Mouse (Mus musculus): ENCODE measurements around the gene Ascc1. TPM values are rescaled to one million over a fixed set of nuclear protein-coding genes. Genes with fewer than 3 reads are reported as not detected.
"Not testable (repeated sequence)": the region's sequence is repeated elsewhere in the genome, so short reads cannot be mapped to it uniquely, and the experiment has no call there.

Gene Ascc1
- polyA plus RNA-seq, 1 experiment = 36.2 TPM

DNA sequence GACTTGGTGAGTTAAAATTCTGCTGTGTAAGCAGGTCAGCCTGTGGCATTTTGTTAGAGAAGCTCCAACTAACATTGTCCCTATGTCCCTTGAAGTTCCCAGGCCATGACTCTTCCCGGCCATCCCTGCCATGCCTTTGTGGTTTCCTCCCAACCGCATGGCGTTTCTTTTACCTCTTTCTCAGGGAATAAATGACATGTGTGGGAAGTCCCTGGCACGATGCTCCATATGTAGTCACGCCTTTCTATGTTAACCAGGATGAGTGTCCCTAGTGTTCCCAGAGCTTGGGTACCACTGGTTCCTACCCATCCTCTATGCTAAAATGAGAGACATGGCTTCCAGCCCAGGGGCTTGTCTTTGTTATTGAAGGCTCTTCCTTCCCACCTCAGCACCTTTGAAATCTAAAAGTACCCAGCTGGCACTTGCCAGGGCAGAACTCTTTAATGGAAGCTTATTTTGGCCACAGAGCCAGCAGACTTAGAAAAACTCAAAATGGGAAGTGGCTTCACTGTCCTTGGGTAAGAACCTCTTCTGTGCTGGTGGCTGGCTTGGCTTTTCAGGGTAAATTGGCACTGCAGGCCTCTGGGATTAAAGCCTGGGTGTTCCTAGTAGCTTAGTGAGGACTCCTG, 24.8 kb upstream of the Ascc1 start:
- no peak for DNase-seq (ENCODE audit: low spot score)

DNA sequence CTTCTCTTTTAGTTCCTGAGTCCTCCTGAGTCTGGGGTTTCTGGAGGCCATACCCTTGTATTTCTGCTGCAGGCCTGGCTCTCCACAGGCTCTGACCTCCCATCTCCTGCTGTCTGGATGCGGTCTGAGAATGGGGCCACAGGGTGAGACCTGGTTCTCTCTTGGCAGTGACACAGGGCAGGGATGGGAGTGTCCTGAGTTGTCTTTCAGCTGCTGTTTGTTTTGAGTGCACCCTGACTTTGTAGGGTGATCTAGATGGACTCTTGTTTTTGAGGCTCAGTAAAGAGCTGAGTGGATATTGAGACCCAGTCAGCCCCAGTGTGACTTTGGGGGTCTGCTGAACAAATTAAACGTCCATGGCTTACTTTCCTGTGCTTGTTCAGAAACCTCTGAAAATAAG, 24.2 kb upstream of the Ascc1 start:
- no peak for DNase-seq (ENCODE audit: low spot score)

- no peak for DNase-seq (ENCODE audit: low spot score)
These were observed 23.5 kb upstream of the Ascc1 start for GRCm38 (mm10) chr10:59978873-59979743.

DNA sequence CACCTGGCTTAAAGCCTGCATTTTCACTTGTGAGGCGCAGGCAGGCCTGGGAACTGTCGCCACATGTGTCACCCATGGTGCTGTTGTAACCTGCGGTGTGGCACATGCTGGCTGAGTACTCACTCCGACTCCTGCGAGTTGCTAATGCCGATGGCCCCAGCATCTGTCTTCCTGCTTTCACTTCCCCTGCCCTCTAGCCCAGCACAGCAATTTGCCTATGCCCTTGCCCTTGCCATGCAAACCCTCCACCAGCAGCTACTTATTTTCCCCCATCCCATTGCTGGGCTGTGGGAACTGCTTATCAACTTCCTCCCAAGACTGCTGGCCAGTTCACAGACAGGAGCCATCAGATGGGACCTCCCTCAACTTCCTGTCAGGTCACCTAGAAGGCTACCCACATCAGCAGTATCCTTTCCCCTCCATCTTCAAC, 21.8 kb upstream of the Ascc1 start:
- no peak for DNase-seq (ENCODE audit: low spot score)

DNA sequence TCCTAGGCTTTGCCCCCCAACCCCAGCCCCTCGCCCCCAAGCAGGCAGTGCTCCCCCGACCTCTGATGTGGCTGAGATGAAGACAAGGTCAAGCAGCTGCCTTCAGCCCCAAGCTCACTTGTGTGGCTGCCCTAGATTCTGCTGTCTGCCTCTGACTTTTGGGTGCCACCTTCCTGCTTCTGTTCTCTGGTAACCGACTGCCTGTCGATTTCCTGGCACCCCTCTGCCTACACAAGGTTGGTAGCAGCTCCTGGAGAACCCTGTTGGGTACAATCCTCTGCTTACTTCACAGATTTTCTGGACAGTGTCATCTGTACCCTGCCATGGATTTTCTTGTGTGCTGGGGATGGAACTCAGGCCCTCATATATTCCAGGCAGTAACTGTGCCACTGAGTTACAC, 21.3 kb upstream of the Ascc1 start:
- DNase-seq (ENCODE audit: low spot score) = no peak

GRCm38 (mm10) chr10:59981792-59982191, 20.8 kb upstream of the Ascc1 start:
- DNase-seq (ENCODE audit: low spot score) = no peak

DNA sequence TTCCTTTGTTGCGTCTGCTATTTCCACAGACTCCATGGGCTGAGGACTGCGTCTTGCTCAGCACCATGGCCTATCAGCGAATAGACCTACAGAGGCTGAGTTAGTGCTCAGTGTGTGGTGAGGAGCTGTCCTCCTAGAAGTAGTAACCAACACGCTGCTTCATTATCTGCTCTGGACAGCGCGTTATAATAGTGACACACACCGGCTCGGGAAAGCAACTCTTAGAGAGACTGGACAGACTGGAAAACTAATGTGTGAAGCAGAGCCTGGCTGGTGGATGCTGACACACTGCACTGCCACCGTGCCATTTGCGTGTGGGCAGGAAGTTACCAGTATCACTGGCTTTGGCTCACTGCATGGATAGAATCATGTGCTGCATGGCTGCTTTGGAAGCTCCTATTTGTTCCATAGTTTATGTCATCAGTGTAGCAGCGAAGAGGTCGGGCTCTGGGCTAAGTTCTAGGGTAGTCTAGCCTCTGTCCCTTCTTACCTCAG, 20.2 kb upstream of the Ascc1 start:
- DNase-seq (ENCODE audit: low spot score) = no peak

DNA sequence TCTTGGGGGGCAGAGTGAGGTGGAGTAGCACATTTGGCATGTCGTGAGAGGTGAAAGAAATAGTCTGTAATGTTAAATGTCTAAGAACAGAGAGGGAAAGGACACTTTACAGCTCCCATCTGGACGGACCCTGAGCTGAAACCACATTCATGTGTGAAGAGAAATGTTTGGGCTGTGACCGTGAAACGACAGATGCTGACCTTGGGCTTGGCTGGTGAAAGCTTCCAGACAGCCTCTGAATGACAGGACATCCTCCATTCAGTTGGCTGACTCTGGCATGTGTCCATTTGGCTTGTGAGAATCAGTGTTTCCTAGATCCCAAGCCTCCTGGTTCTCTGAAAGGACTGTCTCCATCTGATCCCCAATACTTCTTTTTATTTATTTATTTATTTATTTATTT, 14.6 kb upstream of the Ascc1 start:
- no peak for DNase-seq (ENCODE audit: low spot score)

DNA sequence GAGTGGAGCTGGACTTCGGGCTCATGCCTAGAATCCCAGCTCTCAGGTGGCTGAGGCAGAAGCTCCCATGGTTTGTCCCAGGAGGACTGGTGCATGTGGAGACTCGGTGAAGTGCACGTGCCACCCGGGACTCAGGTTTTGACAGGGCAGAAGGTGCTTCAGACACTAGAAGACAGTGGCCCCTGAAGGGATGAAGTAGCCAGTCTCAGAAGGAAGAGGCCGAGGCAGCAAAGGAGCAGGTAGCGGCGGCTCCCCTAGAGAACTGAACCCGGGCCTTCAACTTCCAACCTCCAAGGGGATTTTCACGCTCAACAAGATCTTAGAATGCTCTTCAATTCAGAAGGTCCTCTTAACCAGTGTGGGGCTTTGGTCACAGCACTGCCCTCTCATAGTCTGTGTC, 12.2 kb upstream of the Ascc1 start:
- no peak for DNase-seq (ENCODE audit: low spot score)

DNA sequence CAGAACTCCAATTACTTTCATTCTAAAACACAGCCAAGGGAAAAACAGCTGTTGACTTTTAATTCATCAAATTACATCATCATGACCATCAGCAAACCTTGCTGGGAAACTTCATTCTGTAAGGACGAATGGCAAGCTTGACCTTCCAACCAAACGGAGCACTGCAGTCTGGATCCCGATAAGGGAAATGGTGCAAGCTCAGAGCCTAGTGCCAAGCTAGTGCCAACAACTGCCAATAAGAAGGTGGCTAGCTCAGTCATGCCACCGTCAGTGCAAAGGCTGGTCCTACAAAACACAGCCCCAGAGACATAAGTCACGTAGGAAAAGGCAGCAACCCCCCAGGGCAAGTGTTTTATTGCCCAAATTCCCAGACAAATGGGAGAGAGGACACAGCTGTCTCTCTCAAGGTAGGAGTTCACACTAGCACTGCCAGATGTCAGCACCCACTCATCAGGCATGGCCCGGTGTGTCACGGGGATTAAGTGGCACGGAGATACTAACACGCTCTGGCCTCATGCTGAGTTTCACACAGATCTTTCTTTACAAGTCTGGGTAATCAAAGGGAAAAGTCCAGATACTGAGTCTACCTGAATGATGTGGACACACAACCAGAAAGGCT, 11.2 kb upstream of the Ascc1 start:
- DNase-seq (ENCODE audit: low spot score) = no peak

DNA sequence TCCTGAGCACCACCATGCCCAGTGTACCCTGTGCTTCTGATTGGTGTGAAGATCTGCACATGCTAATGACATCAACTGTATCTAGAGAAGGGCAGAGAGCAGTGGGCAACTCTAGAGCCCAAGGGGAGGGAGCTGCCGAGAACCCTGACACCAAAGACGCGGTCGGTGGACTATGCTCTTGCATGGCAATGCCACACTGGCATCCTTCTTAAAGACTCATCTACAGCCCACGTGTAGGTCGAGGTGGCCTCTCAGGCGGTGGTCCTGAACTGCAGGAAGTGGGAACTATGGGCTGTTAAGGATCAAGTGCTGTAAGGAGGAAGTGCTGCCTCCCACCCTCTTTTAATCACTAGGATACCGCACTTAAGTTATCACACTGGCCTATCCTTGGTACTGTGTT, 10.6 kb upstream of the Ascc1 start:
- DNase-seq (ENCODE audit: low spot score) = no peak

DNA sequence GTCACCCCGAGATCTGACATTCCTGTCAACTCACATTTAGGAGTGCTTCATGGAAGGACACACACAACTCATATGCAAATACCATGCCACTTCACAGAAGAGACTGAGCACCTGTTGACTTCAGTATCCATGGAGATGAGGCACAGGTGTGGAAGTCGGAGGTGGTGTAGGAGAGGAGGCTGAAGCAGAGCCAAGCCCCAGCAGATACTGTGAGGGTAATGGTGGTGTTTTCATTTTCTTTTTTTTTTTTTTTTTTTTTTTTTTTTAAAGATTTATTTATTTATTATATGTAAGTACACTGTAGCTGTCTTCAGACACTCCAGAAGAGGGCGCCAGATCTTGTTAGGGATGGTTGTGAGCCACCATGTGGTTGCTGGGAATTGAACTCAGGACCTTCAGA, 8.8 kb upstream of the Ascc1 start:
- not testable (repeated sequence) for DNase-seq (ENCODE audit: low spot score)

DNA sequence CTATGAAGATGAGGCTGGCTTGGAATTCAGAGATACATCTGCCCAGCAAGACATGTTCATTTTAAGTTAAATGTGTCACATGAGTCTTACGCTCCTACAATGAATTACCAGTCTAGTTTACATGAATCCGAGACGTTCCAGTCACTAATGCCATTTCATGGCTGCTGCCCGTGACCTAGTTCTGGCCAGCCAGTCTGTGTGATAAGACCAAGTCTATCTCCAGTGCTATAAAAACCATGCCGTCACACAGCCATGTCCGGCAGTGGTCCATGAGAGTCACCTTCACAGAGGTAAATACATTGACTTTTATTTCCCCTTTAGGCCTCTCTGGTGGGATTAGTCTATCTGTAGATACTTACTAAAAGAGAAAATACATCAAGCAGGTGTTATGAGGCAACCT, 6.7 kb upstream of the Ascc1 start:
- no peak for DNase-seq (ENCODE audit: low spot score)

DNA sequence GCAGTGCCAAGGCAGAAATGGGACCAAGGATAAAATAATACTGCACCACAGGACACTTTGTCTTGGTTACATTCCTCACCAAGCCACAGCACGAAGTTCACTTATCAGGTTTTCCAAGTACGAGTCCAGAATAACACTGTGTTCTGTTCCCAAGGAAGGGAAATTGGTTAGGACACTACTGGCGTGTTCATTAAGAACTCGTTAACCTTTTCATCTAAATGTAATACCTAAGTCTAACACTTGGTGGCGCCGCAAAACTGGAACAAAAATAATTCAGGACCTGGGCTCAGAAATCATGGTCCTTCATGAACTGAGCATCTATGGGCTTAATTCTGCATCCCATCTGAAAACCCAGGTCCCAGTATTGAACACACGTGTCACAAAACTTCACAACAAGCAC, 5.0 kb upstream of the Ascc1 start:
- no peak for DNase-seq (ENCODE audit: low spot score)

DNA sequence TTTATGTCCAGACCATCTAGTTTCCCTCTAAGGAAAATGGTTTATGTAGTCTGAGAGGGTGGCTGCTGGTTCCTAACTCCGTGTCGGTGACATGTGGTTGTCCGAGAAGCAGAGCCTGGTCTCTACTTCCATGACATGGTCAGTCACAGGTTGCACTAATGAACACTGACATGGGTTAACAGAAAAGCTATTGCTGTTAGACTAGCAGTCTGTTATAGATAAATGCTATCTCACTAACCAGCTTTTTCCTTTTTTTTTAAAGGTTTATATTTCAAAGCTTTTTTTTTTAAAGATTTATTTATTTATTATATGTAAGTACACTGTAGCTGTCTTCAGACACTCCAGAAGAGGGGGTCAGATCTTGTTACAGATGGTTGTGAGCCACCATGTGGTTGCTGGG, 3.5 kb upstream of the Ascc1 start:
- DNase-seq (ENCODE audit: low spot score) = no peak

DNA sequence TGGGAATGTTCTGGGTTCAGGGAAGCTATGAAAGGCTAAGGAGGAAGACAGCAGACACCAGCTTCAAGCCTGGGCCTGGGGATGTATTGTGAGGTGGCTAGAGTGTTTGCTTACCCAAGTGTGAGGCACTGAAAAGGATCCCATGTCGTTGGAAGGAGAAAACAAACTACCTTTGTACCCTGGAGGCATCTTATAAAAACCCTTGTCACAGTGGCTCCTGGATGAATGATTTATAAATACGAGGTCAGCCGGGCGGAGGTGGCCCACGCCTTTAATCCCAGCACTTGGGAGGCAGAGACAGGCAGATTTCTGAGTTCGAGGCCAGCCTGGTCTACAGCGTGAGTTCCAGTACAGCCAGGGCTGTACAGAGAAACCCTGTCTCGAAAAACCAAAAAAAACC, 942 bp upstream of the Ascc1 start:
- DNase-seq (ENCODE audit: low spot score) = not testable (repeated sequence)

GRCm38 (mm10) chr10:60002203-60002602, 402 bp upstream of the Ascc1 start:
- no peak for DNase-seq (ENCODE audit: low spot score)

DNA sequence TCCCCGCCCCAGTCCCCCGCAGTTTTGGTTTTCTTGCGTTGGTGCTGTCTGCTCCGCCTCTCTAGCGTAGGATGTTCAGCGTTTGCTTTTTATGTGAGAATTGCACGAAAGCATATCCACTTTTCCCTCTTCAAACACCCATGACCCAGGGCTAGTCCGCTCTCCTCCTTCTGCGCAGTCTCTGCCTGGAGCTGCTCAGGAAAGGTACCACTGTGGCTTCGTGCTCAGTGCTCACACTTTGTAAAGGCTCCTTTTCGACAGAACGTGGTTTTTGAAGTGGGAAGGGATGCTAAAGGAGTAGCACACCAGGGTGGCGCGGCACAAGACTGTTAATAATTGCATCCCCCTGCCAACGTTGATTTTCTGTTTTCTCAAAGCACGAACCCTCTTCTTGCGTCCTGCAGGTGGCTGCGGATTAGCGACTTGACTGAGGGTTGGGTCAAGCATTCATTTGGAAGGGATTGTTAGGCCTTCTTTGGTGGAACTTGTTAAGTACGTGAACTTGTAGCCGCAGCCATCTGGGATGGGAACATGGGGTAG, 678 bp downstream of the Ascc1 start:
- DNase-seq (ENCODE audit: low spot score) = no peak

DNA sequence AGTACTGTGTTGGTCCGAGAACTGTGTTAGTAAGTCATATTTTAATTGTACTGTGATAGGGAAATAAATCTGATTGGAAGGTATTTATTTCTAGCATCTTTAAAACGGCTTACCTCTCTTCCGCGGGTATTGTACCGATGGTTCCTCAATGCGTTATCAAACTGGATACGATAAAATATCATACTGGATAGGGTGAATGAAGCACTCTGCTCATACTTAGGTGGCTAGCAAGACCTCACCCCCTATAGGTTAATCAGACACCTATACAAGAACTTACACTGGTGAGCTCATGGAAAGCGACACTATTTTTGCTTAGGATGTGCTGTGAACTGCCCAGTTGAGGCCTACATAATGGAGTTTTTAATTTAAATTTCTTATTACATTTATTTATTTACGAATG, 1.2 kb downstream of the Ascc1 start:
- no peak for DNase-seq (ENCODE audit: low spot score)

- no peak for DNase-seq (ENCODE audit: low spot score)
These were observed 2.7 kb downstream of the Ascc1 start for GRCm38 (mm10) chr10:60005264-60005663.

DNA sequence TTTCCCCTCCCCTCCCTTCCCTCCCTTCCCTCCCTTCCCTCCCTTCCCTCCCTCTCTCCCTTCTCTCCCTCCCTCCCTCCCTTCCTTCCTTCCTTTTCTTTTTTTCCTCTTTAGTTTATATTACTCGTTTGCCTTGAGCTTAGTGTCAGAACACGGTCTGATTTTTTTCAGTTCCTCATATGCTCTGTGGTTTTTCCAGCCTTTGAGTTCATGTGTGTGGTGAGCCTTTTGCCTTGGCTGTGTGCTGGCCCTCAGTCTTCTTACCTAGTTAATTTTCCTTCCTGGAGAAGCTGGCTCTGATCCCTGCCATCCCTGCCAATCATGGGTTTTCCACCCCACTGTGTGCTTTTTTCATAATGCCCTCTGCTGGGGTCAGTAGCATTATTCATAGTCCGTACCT, 6.5 kb downstream of the Ascc1 start:
- no peak for DNase-seq (ENCODE audit: low spot score)

DNA sequence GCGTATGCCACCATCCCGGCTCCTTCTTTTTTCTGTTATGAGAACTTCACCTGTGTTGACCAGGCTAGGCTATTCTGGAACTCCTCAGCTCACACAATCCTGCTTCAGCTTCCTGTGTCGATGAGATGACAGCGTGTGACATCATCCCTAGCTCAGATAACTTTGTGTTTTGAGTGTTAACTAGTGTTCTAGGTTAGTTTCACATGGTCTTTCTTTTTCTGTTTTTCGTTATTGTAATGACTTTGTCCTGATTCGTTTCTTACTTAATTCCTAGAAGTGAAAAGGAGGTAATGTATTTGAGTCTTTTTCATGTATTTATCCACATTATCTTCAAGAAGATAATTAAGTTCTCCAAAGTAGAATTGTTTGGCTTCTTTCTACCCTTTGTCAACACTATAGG, 13.6 kb downstream of the Ascc1 start:
- no peak for DNase-seq (ENCODE audit: low spot score)

DNA sequence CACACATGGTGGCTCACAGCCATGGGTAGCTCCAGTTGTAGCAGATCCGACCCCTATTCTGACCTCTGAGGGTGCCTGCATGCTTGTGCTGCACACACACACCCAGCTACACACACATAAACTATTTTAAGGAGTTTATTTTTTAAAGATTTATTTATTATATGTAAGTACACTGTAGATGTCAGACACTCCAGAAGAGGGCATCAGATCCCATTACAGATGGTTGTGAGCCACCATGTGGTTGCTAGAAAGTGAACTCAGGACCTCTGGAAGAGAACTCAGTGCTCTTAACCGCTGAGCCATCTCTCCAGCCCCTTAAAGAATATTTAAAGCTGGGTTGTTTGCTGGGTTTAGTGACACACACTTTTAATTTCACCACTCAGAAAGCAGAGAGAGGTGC, 16.7 kb downstream of the Ascc1 start:
- no peak for DNase-seq (ENCODE audit: low spot score)
